Mouse (Mus musculus) liver, adult 2 months (tissue): Measurements from ENCODE around the gene Atxn1. TPM values are rescaled to one million over a fixed set of nuclear protein-coding genes. Genes with fewer than 3 reads are reported as not detected.

ENCODE experiments used
- DNase-seq: peaks from one replicate; pipeline ENCODE4 v3.0.0-alpha.2; 2011; ENCODE audit warnings: low read depth, low spot score; ENCODE audit errors: extremely low read depth
- H3K27ac ChIP-seq: fragments of 200-500 bp; replicated peaks from 2 replicates; pipeline ENCODE4 v1.5.1; 2012; ENCODE audit warnings: low read depth, mild to moderate bottlenecking, control low read depth, inconsistent platforms, low read length; ENCODE audit not compliant: insufficient read depth
- H3K27me3 ChIP-seq: fragments of 200-500 bp; 2 replicates; pipeline ENCODE4 v1.6.1; 2012; ENCODE audit warnings: mild to moderate bottlenecking, moderate library complexity, low read length, inconsistent platforms; ENCODE audit not compliant: control insufficient read depth, insufficient read depth
- H3K36me3 ChIP-seq: fragments of 200-500 bp; 2 replicates; pipeline ENCODE4 v1.6.1; 2012; ENCODE audit warnings: low read length, inconsistent platforms; ENCODE audit not compliant: control insufficient read depth, insufficient read depth
- H3K4me1 ChIP-seq: fragments of 200-500 bp; 2 replicates; pipeline ENCODE4 v1.6.1; 2011; ENCODE audit warnings: low read length; ENCODE audit not compliant: control insufficient read depth, insufficient read depth
- H3K4me3 ChIP-seq: fragments of 200-500 bp; 2 replicates; pipeline ENCODE4 v1.5.1; 2011; ENCODE audit warnings: low read depth, mild to moderate bottlenecking, control low read depth, low read length, moderate library complexity; ENCODE audit not compliant: insufficient read depth
- H3K79me2 ChIP-seq: fragments of 200-500 bp; 2 replicates; pipeline ENCODE4 v1.6.1; 2012; ENCODE audit warnings: inconsistent platforms, mild to moderate bottlenecking, low read length, moderate library complexity; ENCODE audit not compliant: control insufficient read depth, insufficient read depth
- H3K9ac ChIP-seq: fragments of 200-500 bp; 2 replicates; pipeline ENCODE4 v1.6.1; 2012; ENCODE audit warnings: low read depth, mild to moderate bottlenecking, control low read depth, inconsistent platforms, low read length
- CTCF ChIP-seq: fragments of 200-500 bp; IDR thresholded peaks from 2 replicates; pipeline ENCODE4 v1.5.1; 2011; ENCODE audit warnings: low read depth, low read length, control low read depth
- POLR2A ChIP-seq: fragments of 200-500 bp; IDR thresholded peaks from 2 replicates; pipeline ENCODE4 v1.6.1; 2011; ENCODE audit warnings: low read length, control low read depth; ENCODE audit not compliant: insufficient read depth; ENCODE audit errors: extremely low read depth
- WGBS: fragments of 180-500 bp; shearing (Covaris S2); methylation state at CpG from one replicate; pipeline ENCODE4 v1.1.7; 2018; 5-methylcytosine and 5-hydroxymethylcytosine counted together
- polyA plus RNA-seq: library from polyadenylated mRNA; depleted of rRNA; stranded (reverse); fragments of >200 nt; gene quantifications from 2 replicates; pipeline ENCODE4 v1.2.3, GENCODE M21; 2012
- total RNA-seq: library from RNA; depleted of rRNA; stranded (reverse); fragments of >200 nt; gene quantifications from 2 replicates; pipeline ENCODE4 v1.2.3, GENCODE M21; 2014

Atxn1 gene
- total and polyA plus RNA-seq, 2 experiments: 7.7 to 7.8 TPM

DNA sequence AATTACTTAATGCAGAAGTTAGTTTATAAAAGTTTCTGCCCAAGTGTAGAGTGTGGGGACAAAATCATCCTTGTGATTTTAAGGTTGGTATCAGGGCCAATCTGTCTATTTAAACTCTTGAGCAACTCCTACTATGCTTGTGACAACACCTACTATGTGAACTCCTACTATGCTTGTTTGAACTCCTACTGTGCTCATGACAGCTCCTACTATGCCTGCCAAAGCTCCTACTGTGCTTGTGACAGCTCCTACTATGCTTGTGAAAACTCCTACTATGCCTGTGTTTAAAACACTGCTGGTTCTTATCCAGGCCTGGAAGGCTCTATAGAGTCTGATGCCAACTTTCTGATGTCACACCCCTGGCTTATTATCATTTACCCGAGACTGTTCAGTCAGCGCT is 292.2 kb downstream of the Atxn1 start:
- 21% methylated on average over 2 of the region's 2 CpGs for WGBS
- no peaks in the 10 kb centered on the region for H3K27me3 ChIP-seq
- no peak for TF ChIP-seq CTCF
- no peak for TF ChIP-seq POLR2A
- H3K4me1 ChIP-seq: no peaks in the 10 kb centered on the region
- peaks cover 2% of the 10 kb centered on the region; the same call in 1 of the 2 replicates for H3K79me2 ChIP-seq
- no peak overlapping the region for H3K27ac ChIP-seq
- H3K36me3 ChIP-seq: no peaks in the 10 kb centered on the region; the same call in 1 of the 2 replicates
- H3K4me3 ChIP-seq: no peak overlapping the region
- peak; percentile 33 for DNase-seq
- no peak overlapping the region for H3K9ac ChIP-seq

DNA sequence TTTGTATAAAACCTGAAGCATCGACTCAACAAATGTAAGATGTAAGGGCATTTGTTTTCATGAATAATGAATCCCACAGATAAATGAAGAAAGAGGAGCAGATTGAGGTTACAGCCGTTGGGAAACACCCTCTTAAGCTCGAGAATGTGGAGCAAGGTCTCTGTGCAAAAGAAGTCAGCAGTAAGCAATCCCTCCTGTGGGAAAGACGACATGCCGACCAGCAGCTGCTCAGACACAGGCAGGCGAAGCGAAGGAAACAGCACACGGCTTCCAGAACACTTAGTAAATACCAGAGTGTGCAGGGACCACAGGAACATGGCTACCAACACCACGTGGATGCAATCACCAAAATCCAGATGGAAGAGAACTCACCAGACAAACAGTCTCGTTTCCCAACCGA is 294.8 kb downstream of the Atxn1 start:
- Histone ChIP-seq H3K79me2 (no peaks in the 10 kb centered on the region; the same call in 1 of the 2 replicates), H3K4me3 (no peak overlapping the region), H3K9ac (no peak overlapping the region), H3K27me3 (no peaks in the 10 kb centered on the region), H3K36me3 (peaks cover 2% of the 10 kb centered on the region; the same call in 1 of the 2 replicates), H3K4me1 (no peaks in the 10 kb centered on the region), H3K27ac (no peak overlapping the region)
- TF ChIP-seq CTCF (no peak), POLR2A (no peak)
- WGBS: 91% methylated on average over 11 of the region's 11 CpGs
- DNase-seq: no peak

DNA sequence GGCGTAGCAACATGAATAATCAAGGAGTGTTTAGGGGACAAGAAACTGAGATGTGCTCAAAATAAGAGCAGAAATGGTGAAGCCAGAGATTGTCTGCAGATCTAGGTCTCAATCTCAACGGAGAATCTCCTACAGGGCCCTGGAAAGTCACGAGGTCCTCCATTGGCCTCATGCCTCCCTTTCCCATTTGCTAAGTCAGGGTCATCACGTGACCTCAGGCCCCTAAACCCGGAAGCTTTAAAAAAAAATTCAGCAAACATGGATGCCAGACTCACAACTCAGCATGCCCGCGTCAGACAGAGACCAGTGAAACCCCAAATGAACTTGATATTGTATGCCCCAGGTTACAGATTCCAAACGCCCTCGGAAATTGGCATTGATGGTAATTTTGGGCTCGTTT is 302.0 kb downstream of the Atxn1 start:
- Histone ChIP-seq H3K79me2 (no peaks in the 10 kb centered on the region), H3K9ac (no peak overlapping the region), H3K27me3 (no peaks in the 10 kb centered on the region), H3K27ac (no peak overlapping the region), H3K4me3 (no peak overlapping the region), H3K36me3 (0 out of 2 replicates have a peak, but pooled peaks cover 2% of the 10 kb centered on the region), H3K4me1 (peaks cover 6% of the 10 kb centered on the region; the same call in 1 of the 2 replicates)
- no peak for DNase-seq
- 81% methylated on average over 10 of the region's 10 CpGs for WGBS
- no peak for TF ChIP-seq CTCF
- TF ChIP-seq POLR2A: no peak

DNA sequence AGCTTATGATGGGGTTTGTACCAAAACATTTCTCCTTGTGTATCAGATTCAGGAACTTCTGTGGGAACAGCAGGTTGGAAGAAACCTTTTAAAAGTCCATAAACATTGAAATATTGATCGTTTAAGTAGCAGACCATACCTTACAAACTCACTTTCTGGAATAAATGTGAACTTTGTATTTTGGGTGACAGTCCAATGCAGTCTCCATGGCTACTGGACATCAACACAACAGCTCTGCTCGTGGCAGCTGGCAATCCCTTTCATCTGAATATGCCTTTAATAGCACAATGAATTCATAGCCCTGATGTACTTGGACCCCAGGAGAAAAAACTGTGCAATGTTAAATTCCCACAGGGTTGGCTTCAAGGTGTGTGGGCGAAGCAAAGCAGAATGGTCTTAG is 302.6 kb downstream of the Atxn1 start:
- peak; percentile 67 for DNase-seq
- 43% methylated on average over 3 of the region's 3 CpGs for WGBS
- H3K27ac ChIP-seq: no peak overlapping the region

DNA sequence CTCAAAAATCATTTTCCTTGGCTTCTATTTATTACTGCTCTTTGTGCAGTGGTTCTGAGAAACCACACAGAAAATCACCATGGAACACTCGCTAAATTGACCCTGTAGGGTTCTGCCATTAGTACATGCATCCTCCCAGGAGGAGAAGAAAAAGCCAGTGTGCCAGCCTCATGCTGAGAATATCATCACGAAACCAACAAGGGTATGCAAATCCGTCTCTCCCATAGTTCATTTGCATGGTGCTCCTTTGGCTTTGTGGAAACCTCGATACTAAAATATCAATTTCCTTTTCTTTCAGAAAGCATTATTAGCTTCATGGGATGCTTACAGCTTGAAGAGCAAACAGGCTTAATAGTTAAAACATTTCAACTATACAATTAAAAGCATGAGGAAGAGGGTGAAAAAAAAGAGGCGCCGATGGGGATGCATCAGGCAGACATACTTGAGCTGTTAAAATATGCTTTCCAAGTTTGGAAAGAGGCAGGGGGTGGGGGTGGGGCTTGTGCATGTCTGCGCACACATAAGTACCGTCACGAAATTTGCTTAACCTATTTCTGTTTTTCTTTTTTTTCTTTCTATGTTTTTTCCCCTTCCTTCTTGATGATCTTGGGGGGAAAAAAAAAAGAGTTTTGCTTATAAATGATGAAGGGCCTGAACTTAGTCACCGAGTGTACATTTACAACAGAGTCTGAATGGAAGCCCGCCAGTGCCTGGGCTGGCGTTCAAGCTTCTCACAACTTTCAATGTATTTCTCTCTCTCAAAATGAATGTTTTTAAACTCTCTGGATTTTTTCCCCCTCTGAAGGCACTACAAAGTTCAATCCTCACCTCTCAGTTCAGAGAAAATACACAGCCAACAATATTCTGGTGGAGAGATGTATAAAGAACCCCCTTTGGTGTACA is 303.3 kb downstream of the Atxn1 start:
- no peaks in the 10 kb centered on the region for H3K27me3 ChIP-seq
- H3K9ac ChIP-seq: no peak overlapping the region
- H3K36me3 ChIP-seq: no peaks in the 10 kb centered on the region
- H3K79me2 ChIP-seq: no peaks in the 10 kb centered on the region; the same call in 1 of the 2 replicates
- no peak for DNase-seq
- TF ChIP-seq CTCF (no peak), POLR2A (no peak)
- 82% methylated on average over 12 of the region's 12 CpGs for WGBS
- no peak overlapping the region for H3K27ac ChIP-seq
- H3K4me1 ChIP-seq: peaks cover 9% of the 10 kb centered on the region; the same call in 1 of the 2 replicates
- no peak overlapping the region for H3K4me3 ChIP-seq

More for the DNA sequence above, 302.6 kb downstream of the Atxn1 start:
- H3K79me2 ChIP-seq: no peaks in the 10 kb centered on the region
- H3K4me1 ChIP-seq: peaks cover 6% of the 10 kb centered on the region; the same call in 1 of the 2 replicates
- no peaks in the 10 kb centered on the region for H3K27me3 ChIP-seq
- no peak overlapping the region for H3K4me3 ChIP-seq
- 0 out of 2 replicates have a peak, but pooled peaks cover under 1% of the 10 kb centered on the region for H3K36me3 ChIP-seq
- H3K9ac ChIP-seq: no peak overlapping the region
- TF ChIP-seq POLR2A: no peak
- no peak for TF ChIP-seq CTCF

DNA sequence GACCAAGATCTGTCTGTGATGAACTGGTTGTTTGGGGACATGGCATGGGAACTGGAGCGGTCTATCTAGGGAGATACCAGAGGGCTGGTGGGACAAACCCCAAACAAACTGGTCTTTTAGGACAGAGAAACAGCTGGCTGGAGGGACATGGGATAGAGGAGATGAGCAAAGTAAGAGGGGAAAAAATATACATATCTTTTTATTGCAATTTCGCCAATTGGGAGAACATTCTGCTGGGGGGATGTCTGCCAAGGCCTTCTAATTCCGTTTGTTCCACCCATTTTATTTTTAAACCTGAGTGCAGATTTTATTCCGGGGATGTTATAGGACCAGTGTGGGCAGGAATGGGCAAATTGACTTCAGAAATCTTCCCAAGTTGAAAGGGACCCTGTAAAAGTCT is 305.0 kb downstream of the Atxn1 start:
- Histone ChIP-seq H3K9ac (no peak overlapping the region), H3K27me3 (no peaks in the 10 kb centered on the region), H3K36me3 (no peaks in the 10 kb centered on the region), H3K27ac (no peak overlapping the region), H3K4me3 (no peak overlapping the region), H3K79me2 (no peaks in the 10 kb centered on the region; the same call in 1 of the 2 replicates), H3K4me1 (peaks cover 9% of the 10 kb centered on the region; the same call in 1 of the 2 replicates)
- 95% methylated on average over 4 of the region's 4 CpGs for WGBS
- no peak for TF ChIP-seq CTCF
- no peak for TF ChIP-seq POLR2A
- DNase-seq: no peak
